Mouse (Mus musculus) lung, embryonic 16.5 days (tissue): ENCODE results near the gene Nek1. TPM values are rescaled to one million over a fixed set of nuclear protein-coding genes. Genes with fewer than 3 reads are reported as not detected.
"Not testable (repeated sequence)": the region's sequence is repeated elsewhere in the genome, so short reads cannot be mapped to it uniquely, and the experiment has no call there.

Experiments used
- ATAC-seq: fragments of 200-750 bp; cut with Nextera tagmentation; 2 replicates; pipeline ENCODE4 v1.8.0; 2017; ENCODE audit warnings: low read depth, mild to moderate bottlenecking, moderate library complexity
- H3K27ac ChIP-seq: fragments of 300-500 bp; sonication (generic); 2 replicates; pipeline ENCODE4 v1.5.1; 2014; ENCODE audit warnings: mild to moderate bottlenecking, control low read depth, low read length
- H3K27me3 ChIP-seq: fragments of 300-500 bp; sonication (generic); 2 replicates; pipeline ENCODE4 v1.6.1; 2014; ENCODE audit warnings: low read depth, low read length, mixed read lengths; ENCODE audit not compliant: control insufficient read depth, insufficient read depth
- H3K36me3 ChIP-seq: fragments of 300-500 bp; sonication (generic); 2 replicates; pipeline ENCODE4 v1.6.1; 2014; ENCODE audit warnings: low read length; ENCODE audit not compliant: control insufficient read depth, insufficient read depth
- H3K4me1 ChIP-seq: fragments of 300-500 bp; sonication (generic); replicated peaks from 2 replicates; pipeline ENCODE4 v1.6.1; 2014; ENCODE audit warnings: low read length, mixed read lengths; ENCODE audit not compliant: control insufficient read depth, insufficient read depth
- H3K4me2 ChIP-seq: fragments of 300-500 bp; sonication (generic); 2 replicates; pipeline ENCODE4 v1.6.1; 2014; ENCODE audit warnings: low read depth, low read length, control low read depth
- H3K4me3 ChIP-seq: fragments of 300-500 bp; sonication (generic); 2 replicates; pipeline ENCODE4 v1.5.1; 2014; ENCODE audit warnings: mild to moderate bottlenecking, low read length, control low read depth
- H3K9ac ChIP-seq: fragments of 300-500 bp; sonication (generic); 2 replicates; pipeline ENCODE4 v1.6.1; 2014; ENCODE audit warnings: low read length, control low read depth
- H3K9me3 ChIP-seq: fragments of 300-500 bp; sonication (generic); 2 replicates; pipeline ENCODE4 v1.6.1; 2016; ENCODE audit warnings: low read length; ENCODE audit not compliant: control insufficient read depth
- WGBS: fragments of 180-500 bp; shearing (Covaris S2); extraction: QIAGEN DNeasy Blood & Tissue Kit; methylation state at CpG from one replicate; pipeline ENCODE4 v1.1.7; 2014; 5-methylcytosine and 5-hydroxymethylcytosine counted together
- polyA plus RNA-seq: library from polyadenylated mRNA; unstranded; fragments of >200 nt; fragmentation: Nextera tagmentation; extraction: Ambion mirVana; gene quantifications from 2 replicates; pipeline ENCODE4 v1.2.1, GENCODE M21; 2015

The Nek1 gene
- polyA plus RNA-seq, 1 experiment from 2014 or later: 18.9 TPM

GRCm38 (mm10) chr8:60981388-60981787 lies 11.6 kb upstream of the Nek1 start:
- H3K4me1 ChIP-seq: 0 out of 2 replicates have a peak, but pooled peaks cover 4% of the 10 kb centered on the region
- H3K27ac ChIP-seq: no peak overlapping the region
- H3K9ac ChIP-seq: no peak overlapping the region
- H3K4me3 ChIP-seq: no peak overlapping the region
- no peak for ATAC-seq
- H3K4me2 ChIP-seq: peak overlapping the region; percentile 93; the same call in 1 of the 2 replicates
- H3K27me3 ChIP-seq: 0 out of 2 replicates have a peak, but pooled peaks cover 3% of the 10 kb centered on the region
- no peaks in the 10 kb centered on the region for H3K36me3 ChIP-seq
- WGBS: 12% methylated on average over 1 of the region's 1 CpGs
- no peaks in the 10 kb centered on the region for H3K9me3 ChIP-seq

- peak within 1 kb of the TSS; percentile 91 for H3K4me3 ChIP-seq
- H3K36me3 ChIP-seq: no peaks in the 10 kb centered on the region
- WGBS: under 1% methylated on average over 101 of the region's 101 CpGs
- H3K4me2 ChIP-seq: peak within 1 kb of the TSS; percentile 93
- peak within 1 kb of the TSS; percentile 94 for H3K27ac ChIP-seq
- peak within 1 kb of the TSS; percentile 76 for H3K9ac ChIP-seq
- no peaks in the 10 kb centered on the region for H3K9me3 ChIP-seq
- 0 out of 2 replicates have a peak, but pooled peaks cover 3% of the 10 kb centered on the region for H3K27me3 ChIP-seq
- H3K4me1 ChIP-seq: 0 out of 2 replicates have a peak, but pooled peaks cover 4% of the 10 kb centered on the region
- ATAC-seq: peak; percentile 99
These were observed 10.0 kb upstream of the Nek1 start, which contains the start of gene Clcn3 for GRCm38 (mm10) chr8:60982701-60983687. Clcn3 (minus strand) TSS chr8:60983300.

- H3K27me3 ChIP-seq: 0 out of 2 replicates have a peak, but pooled peaks cover 3% of the 10 kb centered on the region
- H3K4me2 ChIP-seq: peak overlapping the region; percentile 93
- WGBS: 6% methylated on average over 9 of the region's 9 CpGs
- 0 out of 2 replicates have a peak, but pooled peaks cover 4% of the 10 kb centered on the region for H3K4me1 ChIP-seq
- no peaks in the 10 kb centered on the region for H3K9me3 ChIP-seq
- peak overlapping the region; percentile 94 for H3K27ac ChIP-seq
- H3K4me3 ChIP-seq: peak overlapping the region; percentile 91
- H3K36me3 ChIP-seq: no peaks in the 10 kb centered on the region
- ATAC-seq: peak; percentile 70
- peak overlapping the region; percentile 76 for H3K9ac ChIP-seq
These were observed 9.3 kb upstream of the Nek1 start for GRCm38 (mm10) chr8:60983688-60984079.

- H3K4me3 ChIP-seq, H3K9me3 ChIP-seq, H3K27me3 ChIP-seq, H3K36me3 ChIP-seq, H3K9ac ChIP-seq, H3K4me2 ChIP-seq, H3K27ac ChIP-seq, ATAC-seq, H3K4me1 ChIP-seq: not testable (repeated sequence)
- 85% methylated on average over 17 of the region's 17 CpGs for WGBS
These were observed 8.6 kb upstream of the Nek1 start for GRCm38 (mm10) chr8:60984260-60985010.

- peak overlapping the region; percentile 92 for H3K4me3 ChIP-seq
- H3K4me1 ChIP-seq: peaks cover 6% of the 10 kb centered on the region; the same call in 1 of the 2 replicates
- peak overlapping the region; percentile 90 for H3K27ac ChIP-seq
- no peaks in the 10 kb centered on the region for H3K9me3 ChIP-seq
- peak overlapping the region; percentile 57 for H3K4me2 ChIP-seq
- ATAC-seq: peak; percentile 90
- no peaks in the 10 kb centered on the region for H3K36me3 ChIP-seq
- WGBS: 1% methylated on average over 16 of the region's 16 CpGs
- no peaks in the 10 kb centered on the region for H3K27me3 ChIP-seq
- H3K9ac ChIP-seq: peak overlapping the region; percentile 65
These were observed 460 bp upstream of the Nek1 start for GRCm38 (mm10) chr8:60992561-60992909.

GRCm38 (mm10) chr8:60993639-60993986 lies 618 bp downstream of the Nek1 start:
- Histone ChIP-seq H3K4me3 (peak overlapping the region; percentile 92), H3K9me3 (peaks cover 3% of the 10 kb centered on the region; the same call in 1 of the 2 replicates), H3K9ac (peak overlapping the region; percentile 83), H3K4me2 (peak overlapping the region; percentile 93), H3K4me1 (peaks cover 6% of the 10 kb centered on the region; the same call in 1 of the 2 replicates), H3K27me3 (no peaks in the 10 kb centered on the region), H3K27ac (peak overlapping the region; percentile 90), H3K36me3 (no peaks in the 10 kb centered on the region)
- 2% methylated on average over 12 of the region's 12 CpGs for WGBS
- ATAC-seq: no peak

GRCm38 (mm10) chr8:60996468-60996867 lies 3.5 kb downstream of the Nek1 start:
- peaks cover 4% of the 10 kb centered on the region; the same call in 1 of the 2 replicates for H3K9me3 ChIP-seq
- H3K36me3 ChIP-seq: no peaks in the 10 kb centered on the region
- 59% methylated on average over 3 of the region's 3 CpGs for WGBS
- H3K27ac ChIP-seq: no peak overlapping the region
- H3K27me3 ChIP-seq: no peaks in the 10 kb centered on the region
- ATAC-seq: no peak
- peaks cover 6% of the 10 kb centered on the region; the same call in 1 of the 2 replicates for H3K4me1 ChIP-seq
- no peak overlapping the region for H3K4me2 ChIP-seq
- no peak overlapping the region for H3K4me3 ChIP-seq
- no peak overlapping the region for H3K9ac ChIP-seq

GRCm38 (mm10) chr8:61041951-61042350 lies 49.0 kb downstream of the Nek1 start:
- Histone ChIP-seq H3K9ac (no peak overlapping the region), H3K27ac (no peak overlapping the region), H3K4me2 (no peak overlapping the region), H3K36me3 (no peaks in the 10 kb centered on the region; the same call in 1 of the 2 replicates), H3K4me3 (no peak overlapping the region), H3K4me1 (no peaks in the 10 kb centered on the region), H3K9me3 (no peaks in the 10 kb centered on the region), H3K27me3 (no peaks in the 10 kb centered on the region)
- ATAC-seq: no peak

GRCm38 (mm10) chr8:61043874-61044273 lies 50.9 kb downstream of the Nek1 start:
- Histone ChIP-seq H3K9ac (no peak overlapping the region), H3K27me3 (no peaks in the 10 kb centered on the region), H3K4me1 (no peaks in the 10 kb centered on the region), H3K27ac (no peak overlapping the region), H3K9me3 (no peaks in the 10 kb centered on the region), H3K4me2 (no peak overlapping the region), H3K4me3 (no peak overlapping the region), H3K36me3 (no peaks in the 10 kb centered on the region)
- 75% methylated on average over 4 of the region's 4 CpGs for WGBS
- ATAC-seq: no peak
